Mouse (Mus musculus): ENCODE measurements at regions not wholly inside any gene's neighbourhood (a gene's known extent, or its start where the extent isn't known, plus 50 kb on each side); places are given as distances from the start of the nearest gene placed in this dataset.

DNA sequence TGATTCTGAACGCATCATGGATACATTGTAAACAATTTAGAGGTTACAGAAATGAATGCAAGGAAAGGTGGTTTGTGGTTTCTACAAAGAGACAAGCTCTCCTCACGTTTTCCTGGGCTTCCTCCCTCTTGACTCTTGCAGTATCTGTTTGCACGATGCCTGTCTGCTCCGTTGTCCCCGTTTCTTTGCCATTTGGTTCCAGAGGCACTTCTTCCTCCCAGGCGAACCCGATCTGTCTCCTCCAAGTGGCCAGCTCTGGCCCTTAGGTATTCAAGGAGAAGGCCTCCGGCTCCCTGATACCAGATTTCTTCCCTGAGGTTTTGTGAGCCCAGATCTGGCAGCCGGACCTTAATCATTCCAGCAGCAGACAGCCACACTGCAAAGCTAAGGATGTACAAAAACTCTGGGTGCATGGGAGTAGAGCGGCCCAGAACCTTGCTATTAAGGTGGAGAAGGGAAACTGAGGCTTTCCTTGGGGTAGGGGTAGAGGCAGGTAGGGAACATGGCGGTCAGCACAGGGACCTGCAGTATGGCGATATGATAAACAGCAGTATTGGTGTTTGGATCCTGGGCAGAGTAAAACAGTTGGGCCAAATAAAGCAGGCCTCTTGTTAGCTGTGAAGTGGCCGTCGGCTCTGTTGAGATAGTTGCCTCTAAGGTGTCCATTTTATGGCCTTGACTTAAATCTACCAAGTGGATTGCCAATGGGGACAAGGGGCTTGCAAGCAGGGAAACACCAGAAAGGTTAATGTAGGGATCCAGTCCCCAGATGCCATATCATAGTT lies 76.0 kb upstream of the Wnt7b start:
- Histone ChIP-seq H3K4me1 (ENCODE audit: control insufficient read depth, insufficient read depth, low read length) (peaks cover 7% of the 10 kb centered on the region; the same call in 1 of the 2 replicates), H3K4me3 (ENCODE audit: insufficient read depth, low read length) (peak overlapping the region; percentile 4; the same call in 1 of the 2 replicates), H3K27ac (ENCODE audit: insufficient read depth, low read length) (peak overlapping the region; percentile 1)
- no peak for TF ChIP-seq CTCF (IDR thresholded peaks at IDR 0.05; ENCODE audit: extremely low read depth, insufficient read depth, low read length)
- no peak for TF ChIP-seq POLR2A (IDR thresholded peaks at IDR 0.05; ENCODE audit: extremely low read depth, insufficient read depth, low read length)

GRCm38 (mm10) chr15:85660528-85661392 lies 74.0 kb upstream of the Ppara start:
- H3K27ac ChIP-seq (ENCODE audit: insufficient read depth, low read length) = no peak overlapping the region
- TF ChIP-seq POLR2A (IDR thresholded peaks at IDR 0.05; ENCODE audit: extremely low read depth, insufficient read depth, low read length) = no peak
- TF ChIP-seq CTCF (IDR thresholded peaks at IDR 0.05; ENCODE audit: extremely low read depth, insufficient read depth, low read length) = no peak
- no peak overlapping the region for H3K4me3 ChIP-seq (ENCODE audit: insufficient read depth, low read length)
- peaks cover 7% of the 10 kb centered on the region for H3K4me1 ChIP-seq (ENCODE audit: control insufficient read depth, insufficient read depth, low read length)

DNA sequence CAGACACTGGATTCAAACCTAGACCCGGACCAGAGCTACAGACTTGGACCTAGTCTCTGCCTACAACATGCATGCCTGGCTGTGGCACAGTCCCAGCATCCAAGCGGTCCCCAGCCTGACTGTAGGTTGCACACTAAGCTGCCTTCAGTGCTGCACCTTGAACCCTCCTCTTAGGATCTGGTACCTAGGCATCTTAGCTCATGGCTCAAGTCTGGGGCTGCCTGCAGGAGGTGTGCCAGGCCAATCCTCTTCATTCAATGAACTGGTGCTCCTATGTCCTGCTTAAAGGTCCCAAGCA lies 73.4 kb upstream of the Ppara start:
- Histone ChIP-seq H3K4me3 (ENCODE audit: insufficient read depth, low read length) (no peak overlapping the region), H3K4me1 (ENCODE audit: control insufficient read depth, insufficient read depth, low read length) (peaks cover 6% of the 10 kb centered on the region), H3K27ac (ENCODE audit: insufficient read depth, low read length) (no peak overlapping the region)
- TF ChIP-seq POLR2A (IDR thresholded peaks at IDR 0.05; ENCODE audit: extremely low read depth, insufficient read depth, low read length) = no peak
- TF ChIP-seq CTCF (IDR thresholded peaks at IDR 0.05; ENCODE audit: extremely low read depth, insufficient read depth, low read length) = no peak

GRCm38 (mm10) chr15:85661771-85662170 lies 73.0 kb upstream of the Ppara start:
- Histone ChIP-seq H3K27ac (ENCODE audit: insufficient read depth, low read length) (no peak overlapping the region), H3K4me1 (ENCODE audit: control insufficient read depth, insufficient read depth, low read length) (peaks cover 6% of the 10 kb centered on the region), H3K4me3 (ENCODE audit: insufficient read depth, low read length) (no peak overlapping the region)
- TF ChIP-seq CTCF (IDR thresholded peaks at IDR 0.05; ENCODE audit: extremely low read depth, insufficient read depth, low read length) = no peak
- TF ChIP-seq POLR2A (IDR thresholded peaks at IDR 0.05; ENCODE audit: extremely low read depth, insufficient read depth, low read length) = no peak

DNA sequence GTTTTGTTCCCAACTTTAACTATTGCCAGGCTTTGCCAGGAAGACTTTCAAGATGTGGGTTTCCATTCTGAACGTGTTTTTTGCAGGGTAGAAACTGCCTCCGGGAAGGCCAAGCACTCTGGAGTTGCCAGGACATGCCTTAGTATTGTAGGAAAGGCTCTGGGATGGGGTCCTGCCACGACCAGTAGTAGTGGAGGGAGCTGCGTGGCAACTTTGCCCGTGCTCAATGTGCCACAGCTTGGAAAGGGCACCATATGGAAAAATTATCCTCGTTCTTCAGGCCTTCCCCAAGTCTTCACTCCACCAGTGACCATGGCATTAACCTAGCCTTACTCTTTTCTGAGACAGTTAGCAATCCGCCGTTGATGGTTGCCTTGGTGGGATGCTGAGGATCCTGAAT lies 72.5 kb upstream of the Ppara start:
- Histone ChIP-seq H3K4me1 (ENCODE audit: control insufficient read depth, insufficient read depth, low read length) (peaks cover 6% of the 10 kb centered on the region), H3K4me3 (ENCODE audit: insufficient read depth, low read length) (no peak overlapping the region), H3K27ac (ENCODE audit: insufficient read depth, low read length) (no peak overlapping the region)
- TF ChIP-seq POLR2A (IDR thresholded peaks at IDR 0.05; ENCODE audit: extremely low read depth, insufficient read depth, low read length) (no peak), CTCF (IDR thresholded peaks at IDR 0.05; ENCODE audit: extremely low read depth, insufficient read depth, low read length) (no peak)

DNA sequence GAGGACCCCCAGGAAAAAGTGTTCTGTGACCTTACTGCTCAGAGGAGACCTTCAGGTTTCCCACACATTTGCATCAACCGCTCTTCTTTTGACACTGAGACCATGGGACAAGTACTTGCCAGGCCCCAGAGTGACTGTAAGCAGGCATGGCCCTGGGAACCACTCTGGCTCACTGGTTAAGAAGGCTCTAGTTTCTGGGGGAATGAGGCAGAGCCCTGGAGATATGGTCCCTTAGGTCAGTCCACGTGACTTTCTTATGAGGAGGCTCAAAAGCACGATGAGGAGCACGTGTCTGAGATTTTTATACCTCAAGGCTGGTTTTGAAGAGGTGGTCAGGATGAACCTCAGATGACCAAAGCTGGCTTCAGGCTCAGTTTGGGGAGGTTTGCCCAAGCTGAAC lies 72.1 kb upstream of the Ppara start:
- peaks cover 3% of the 10 kb centered on the region for H3K4me1 ChIP-seq (ENCODE audit: control insufficient read depth, insufficient read depth, low read length)
- no peak for TF ChIP-seq CTCF (IDR thresholded peaks at IDR 0.05; ENCODE audit: extremely low read depth, insufficient read depth, low read length)
- no peak for TF ChIP-seq POLR2A (IDR thresholded peaks at IDR 0.05; ENCODE audit: extremely low read depth, insufficient read depth, low read length)
- no peak overlapping the region for H3K4me3 ChIP-seq (ENCODE audit: insufficient read depth, low read length)
- no peak overlapping the region; the same call in 1 of the 2 replicates for H3K27ac ChIP-seq (ENCODE audit: insufficient read depth, low read length)

DNA sequence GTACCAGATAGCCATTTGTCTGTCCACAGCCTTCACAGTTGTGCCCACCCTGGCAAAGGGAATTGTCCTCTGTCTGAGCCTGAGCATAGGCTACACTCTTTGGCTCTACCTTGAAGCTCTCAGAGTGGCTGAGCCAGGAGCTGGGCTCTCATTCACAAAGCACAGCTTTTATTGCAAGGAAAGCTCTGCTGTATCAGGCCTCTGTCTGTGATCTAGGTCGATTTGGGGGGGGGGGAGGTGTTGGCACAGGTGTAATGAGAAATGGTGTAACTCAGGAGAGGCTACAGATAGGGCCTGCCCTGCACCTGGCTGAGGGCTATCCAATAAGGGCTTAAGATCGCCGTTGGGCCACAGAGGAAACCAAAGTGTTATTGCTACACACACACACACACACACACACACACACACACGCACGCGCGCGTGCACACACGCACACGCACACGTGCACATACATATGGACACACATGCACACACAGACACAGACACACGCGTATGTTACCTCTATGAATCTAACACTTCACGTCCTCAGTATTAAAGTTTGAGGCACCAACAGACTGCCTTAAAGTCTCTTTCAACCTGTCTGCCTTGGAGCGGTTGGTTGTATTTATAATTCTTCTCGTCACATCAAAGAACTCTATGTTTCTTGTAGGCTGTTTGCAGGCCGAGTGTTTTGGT lies 70.9 kb upstream of the Ppara start:
- Histone ChIP-seq H3K4me3 (ENCODE audit: insufficient read depth, low read length) (no peak overlapping the region), H3K27ac (ENCODE audit: insufficient read depth, low read length) (peak overlapping the region; percentile 41), H3K4me1 (ENCODE audit: control insufficient read depth, insufficient read depth, low read length) (peaks cover 4% of the 10 kb centered on the region)
- TF ChIP-seq POLR2A (IDR thresholded peaks at IDR 0.05; ENCODE audit: extremely low read depth, insufficient read depth, low read length) = no peak
- no peak for TF ChIP-seq CTCF (IDR thresholded peaks at IDR 0.05; ENCODE audit: extremely low read depth, insufficient read depth, low read length)

DNA sequence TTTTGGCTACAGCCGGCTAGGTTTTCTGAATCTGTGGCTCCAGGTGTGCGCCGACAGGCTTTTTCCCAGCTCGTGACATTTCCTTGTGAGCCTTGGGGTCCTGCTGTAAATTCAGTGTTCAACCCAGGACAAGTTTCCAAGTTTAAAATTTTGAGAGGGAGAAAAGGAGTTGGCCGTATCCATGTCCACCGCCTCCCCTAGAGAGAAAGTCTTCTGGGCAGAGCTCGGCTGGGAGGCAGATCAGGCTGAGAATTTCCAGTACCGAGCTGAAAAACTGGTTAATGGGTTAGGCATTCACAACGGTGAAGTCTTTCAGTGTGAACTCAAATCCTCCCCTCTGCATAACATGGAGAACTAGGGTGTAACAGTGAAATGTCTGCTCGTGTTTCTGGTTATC lies 70.4 kb upstream of the Ppara start:
- TF ChIP-seq CTCF (IDR thresholded peaks at IDR 0.05; ENCODE audit: extremely low read depth, insufficient read depth, low read length) (no peak), POLR2A (IDR thresholded peaks at IDR 0.05; ENCODE audit: extremely low read depth, insufficient read depth, low read length) (no peak)
- no peak overlapping the region for H3K4me3 ChIP-seq (ENCODE audit: insufficient read depth, low read length)
- peak overlapping the region; percentile 41 for H3K27ac ChIP-seq (ENCODE audit: insufficient read depth, low read length)

DNA sequence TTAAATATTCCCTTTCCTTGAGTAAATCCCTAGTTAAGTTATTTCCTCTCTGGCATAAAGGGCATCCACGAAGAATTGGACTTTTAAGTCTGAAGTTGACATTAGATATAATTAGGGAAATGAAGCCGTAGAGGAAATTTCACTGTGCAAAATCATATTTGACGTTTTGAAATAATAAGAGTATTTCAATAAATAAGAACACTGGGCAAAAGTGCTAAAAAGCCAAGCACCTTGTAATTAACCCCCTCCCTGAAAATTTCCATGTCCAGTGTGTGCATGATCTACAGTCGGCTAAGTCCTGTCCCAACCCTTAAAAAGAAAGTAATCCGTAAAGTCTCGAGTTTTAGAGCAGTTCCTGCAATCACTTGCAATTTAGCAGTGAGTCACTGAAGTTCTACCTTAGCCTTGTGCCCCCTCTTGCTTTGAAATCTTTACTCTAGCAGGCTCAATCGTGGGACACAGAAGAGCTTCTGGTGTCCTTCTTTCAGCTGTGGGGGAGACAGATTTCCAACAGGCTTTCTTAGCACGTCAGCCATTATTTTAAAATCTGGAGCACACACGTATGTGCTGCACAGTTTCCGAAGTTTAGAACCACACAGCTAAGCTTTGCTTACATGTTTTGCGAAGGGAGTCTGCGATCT lies 69.5 kb upstream of the Ppara start:
- TF ChIP-seq POLR2A (IDR thresholded peaks at IDR 0.05; ENCODE audit: extremely low read depth, insufficient read depth, low read length) (no peak), CTCF (IDR thresholded peaks at IDR 0.05; ENCODE audit: extremely low read depth, insufficient read depth, low read length) (no peak)
- Histone ChIP-seq H3K27ac (ENCODE audit: insufficient read depth, low read length) (peak overlapping the region; percentile 47), H3K4me1 (ENCODE audit: control insufficient read depth, insufficient read depth, low read length) (peaks cover 5% of the 10 kb centered on the region), H3K4me3 (ENCODE audit: insufficient read depth, low read length) (no peak overlapping the region)

More for the DNA sequence above, 70.4 kb upstream of the Ppara start:
- H3K4me1 ChIP-seq (ENCODE audit: control insufficient read depth, insufficient read depth, low read length) = peaks cover 5% of the 10 kb centered on the region
